Mouse (Mus musculus): Measurements from ENCODE around the gene Lpcat2.

Lpcat2 gene

DNA sequence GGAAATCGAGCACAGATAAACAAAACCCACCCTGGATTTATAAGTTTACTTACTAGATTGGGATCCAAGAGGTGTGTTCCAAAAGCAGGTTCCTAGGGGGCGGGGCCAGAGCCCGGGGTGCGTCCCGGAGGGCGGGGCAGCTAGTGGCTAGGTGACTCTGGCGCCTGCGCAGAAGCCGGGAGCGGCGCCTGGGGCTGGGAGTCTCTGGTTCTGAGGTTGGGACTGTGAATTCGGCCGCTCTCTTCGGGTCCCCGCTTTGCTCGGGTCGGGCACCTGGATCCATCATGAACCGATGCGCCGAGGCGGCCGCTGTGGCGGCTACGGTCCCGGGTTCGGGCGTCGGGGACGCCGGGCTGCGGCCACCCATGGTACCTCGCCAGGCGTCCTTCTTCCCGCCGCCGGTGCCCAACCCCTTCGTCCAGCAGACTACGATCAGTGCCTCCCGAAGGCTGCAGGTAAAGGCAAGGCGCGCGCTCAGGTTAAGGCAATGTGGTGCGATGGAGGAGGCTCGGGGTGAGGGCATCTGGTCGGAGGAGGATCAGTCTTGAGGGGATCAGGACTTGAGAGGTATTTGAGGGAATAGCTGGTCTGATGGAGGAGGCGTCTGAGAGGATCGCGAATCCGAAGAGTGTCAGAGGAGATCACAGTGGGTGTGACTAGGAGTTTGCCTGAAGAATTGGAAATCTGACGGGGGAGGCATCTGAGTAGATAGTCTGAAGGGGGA lies at the start of gene Lpcat2:
Lpcat2 (plus strand) TSS at position 169 of the 724 bp plus-strand sequence.
- DNase-seq (ENCODE audit: low read depth in 2 of 2, low spot score in 2 of 2), result no peak

DNA sequence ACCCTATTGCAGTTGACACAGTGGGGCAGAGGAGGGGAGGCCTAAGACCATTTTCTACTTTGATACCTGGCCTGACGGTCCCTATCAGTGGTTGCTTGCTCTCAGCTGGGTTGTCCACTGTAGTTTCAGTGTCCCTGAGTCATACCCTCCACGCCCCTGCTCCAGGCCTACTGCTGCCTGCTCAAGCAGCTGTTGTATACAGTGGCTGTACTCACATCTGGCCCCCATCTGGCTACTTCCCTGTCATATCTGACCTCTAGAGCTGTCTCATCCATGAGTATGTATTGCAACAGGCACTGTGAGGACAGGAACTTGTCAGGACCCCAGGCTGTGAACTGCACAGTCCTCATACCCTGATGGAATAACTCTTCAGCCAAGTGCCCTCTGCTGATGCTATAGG lies 42.4 kb upstream of the Lpcat2 start:
- DNase-seq (ENCODE audit: low read depth in 2 of 2, low spot score in 2 of 2), result no peak

- DNase-seq (ENCODE audit: low read depth in 2 of 2, low spot score in 2 of 2), result no peak
Observed at GRCm38 (mm10) chr8:92815661-92816060, 39.5 kb upstream of the Lpcat2 start.

GRCm38 (mm10) chr8:92817928-92818818 lies 37.0 kb upstream of the Lpcat2 start:
- no peak for DNase-seq (ENCODE audit: low read depth in 2 of 2, low spot score in 2 of 2)

DNA sequence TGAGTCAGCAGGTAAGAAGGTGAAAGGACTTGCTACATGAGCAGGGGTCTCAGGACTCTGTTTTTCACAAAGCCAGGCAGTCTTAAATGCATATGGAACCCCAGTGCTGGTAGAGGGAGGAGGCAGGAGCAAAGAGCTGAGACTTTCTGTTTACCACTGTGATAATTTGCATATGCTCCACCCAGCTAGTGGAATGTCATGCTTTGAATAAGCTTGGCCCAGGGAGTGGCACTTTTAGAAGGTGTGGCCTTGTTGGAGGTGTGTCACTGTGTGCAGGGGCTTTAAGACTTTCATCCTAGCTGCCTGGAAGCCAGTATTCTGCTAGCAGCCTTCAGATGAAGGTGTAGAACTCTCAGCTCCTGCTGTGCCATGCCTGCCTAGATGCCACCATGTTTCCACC lies 34.0 kb upstream of the Lpcat2 start:
- DNase-seq (ENCODE audit: low read depth in 2 of 2, low spot score in 2 of 2), result no peak

DNA sequence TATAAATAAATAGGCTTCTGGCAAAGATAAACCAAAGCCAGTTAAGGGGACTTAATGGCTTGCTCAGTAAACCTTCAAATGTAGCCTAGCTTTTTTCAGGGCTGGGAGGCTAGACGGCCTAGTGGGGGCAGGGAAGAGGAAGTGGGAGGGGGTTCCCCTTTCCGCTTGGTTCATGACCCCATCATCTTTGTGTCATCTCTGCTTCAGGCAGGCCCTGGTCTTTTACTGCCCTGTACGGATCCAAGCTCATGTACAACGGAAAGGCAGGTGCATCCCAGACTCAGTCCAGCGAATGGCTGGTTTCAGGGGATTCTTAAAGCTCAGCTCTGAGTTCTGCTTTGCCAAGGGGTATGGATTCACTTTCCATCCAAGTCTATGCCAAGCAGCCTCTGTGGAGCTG lies 32.8 kb upstream of the Lpcat2 start:
- DNase-seq (ENCODE audit: low read depth in 2 of 2, low spot score in 2 of 2), result no peak

DNA sequence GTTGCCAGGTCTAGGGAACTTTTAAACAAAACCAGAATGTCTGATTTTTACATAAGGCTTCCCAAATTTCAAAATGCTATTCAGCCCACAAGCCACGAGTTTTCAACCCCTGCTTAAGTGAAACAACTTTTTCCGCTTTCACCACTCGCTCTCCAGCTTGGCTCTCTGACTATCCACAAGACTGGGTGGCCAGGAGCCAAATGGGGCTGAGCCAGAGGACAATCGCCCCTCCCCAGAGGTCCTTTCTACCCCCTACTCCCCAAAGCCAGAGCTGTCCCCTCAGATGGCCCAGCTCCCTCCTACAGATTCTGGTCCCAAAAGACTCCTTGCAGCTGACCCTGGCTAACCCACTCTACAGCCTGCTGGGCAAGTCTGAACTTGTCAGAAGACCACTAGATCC lies 29.1 kb upstream of the Lpcat2 start:
- no peak for DNase-seq (ENCODE audit: low read depth in 2 of 2, low spot score in 2 of 2)

DNA sequence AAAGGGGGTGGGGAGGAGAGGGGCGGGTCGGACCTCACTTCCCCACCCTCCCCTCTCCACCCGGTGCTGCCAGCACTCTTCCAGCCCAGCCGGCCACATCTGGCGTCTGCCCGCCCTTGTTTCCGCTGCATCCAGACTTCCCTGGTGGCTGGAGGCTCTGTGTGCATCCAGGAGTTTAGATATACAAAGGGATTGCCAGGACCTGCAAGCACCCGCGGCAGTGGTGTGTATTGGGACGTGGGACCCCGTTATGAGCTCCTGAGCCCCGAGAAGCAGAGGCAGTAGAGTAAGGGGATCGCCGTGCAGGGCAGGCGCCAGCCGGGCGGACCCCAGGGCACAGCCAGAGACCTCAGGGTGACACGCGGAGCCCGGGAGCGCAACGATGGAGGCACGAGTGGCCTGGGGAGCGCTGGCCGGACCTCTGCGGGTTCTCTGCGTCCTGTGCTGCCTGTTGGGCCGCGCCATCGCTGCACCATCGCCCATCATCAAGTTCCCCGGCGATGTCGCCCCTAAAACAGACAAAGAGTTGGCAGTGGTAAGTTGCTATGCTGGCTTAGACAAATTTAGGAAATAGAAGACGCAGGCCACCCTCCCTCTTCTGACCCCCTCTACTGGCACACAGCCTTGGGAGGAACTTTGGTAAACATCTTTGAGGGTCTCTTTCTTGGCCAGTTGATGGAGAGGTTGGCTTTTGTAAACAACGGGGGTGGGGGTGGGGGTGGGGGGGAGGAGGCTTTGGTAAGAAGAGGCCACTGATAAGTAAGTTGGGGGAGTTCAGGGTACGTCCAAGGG lies 27.7 kb upstream of the Lpcat2 start, which contains the start of gene Mmp2:
Mmp2 (plus strand) TSS at position 49 of the 792 bp plus-strand sequence.
- DNase-seq (ENCODE audit: low read depth in 2 of 2, low spot score in 2 of 2), result no peak

GRCm38 (mm10) chr8:92828251-92828743 lies 26.8 kb upstream of the Lpcat2 start:
- no peak for DNase-seq (ENCODE audit: low read depth in 2 of 2, low spot score in 2 of 2)

GRCm38 (mm10) chr8:92834065-92834731 lies 20.9 kb upstream of the Lpcat2 start:
- DNase-seq (ENCODE audit: low read depth in 2 of 2, low spot score in 2 of 2), result no peak

GRCm38 (mm10) chr8:92834786-92835500 lies 20.2 kb upstream of the Lpcat2 start:
- DNase-seq (ENCODE audit: low read depth in 2 of 2, low spot score in 2 of 2), result no peak

DNA sequence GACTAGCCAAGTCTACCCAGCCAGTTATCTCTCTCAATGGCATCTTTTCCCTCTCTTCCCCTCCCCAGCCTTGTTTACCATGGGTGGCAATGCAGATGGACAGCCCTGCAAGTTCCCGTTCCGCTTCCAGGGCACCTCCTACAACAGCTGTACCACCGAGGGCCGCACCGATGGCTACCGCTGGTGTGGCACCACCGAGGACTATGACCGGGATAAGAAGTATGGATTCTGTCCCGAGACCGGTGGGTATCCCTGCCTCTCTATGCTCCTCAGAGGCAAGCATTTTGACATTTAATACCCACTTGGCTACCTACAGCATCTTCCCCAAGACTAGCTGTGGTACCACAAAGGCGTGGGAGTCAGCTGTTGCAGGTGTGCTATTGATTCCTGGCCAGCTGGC lies 19.2 kb upstream of the Lpcat2 start:
- no peak for DNase-seq (ENCODE audit: low read depth in 2 of 2, low spot score in 2 of 2)

DNA sequence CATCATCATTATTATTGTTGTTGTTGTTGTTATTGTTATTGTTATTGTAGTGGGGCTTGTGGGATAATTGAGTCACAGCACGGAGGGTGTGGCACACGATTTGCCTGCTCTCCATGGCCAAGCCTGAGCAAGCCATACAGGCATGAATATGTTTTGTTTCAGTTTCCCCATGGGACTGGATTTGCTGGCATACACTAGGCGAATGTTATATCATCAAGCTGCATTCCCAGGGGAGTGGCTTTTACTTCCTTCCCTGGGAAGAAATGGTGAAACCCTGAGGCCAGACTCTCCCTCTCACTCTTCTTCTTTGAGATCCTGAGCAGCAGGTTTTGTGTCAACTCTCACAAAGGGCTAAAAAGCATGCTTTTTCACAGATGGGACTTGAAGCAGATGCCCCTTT lies 16.5 kb upstream of the Lpcat2 start:
- no peak for DNase-seq (ENCODE audit: low read depth in 2 of 2, low spot score in 2 of 2)

GRCm38 (mm10) chr8:92839161-92839560 lies 16.0 kb upstream of the Lpcat2 start:
- no peak for DNase-seq (ENCODE audit: low read depth in 2 of 2, low spot score in 2 of 2)

DNA sequence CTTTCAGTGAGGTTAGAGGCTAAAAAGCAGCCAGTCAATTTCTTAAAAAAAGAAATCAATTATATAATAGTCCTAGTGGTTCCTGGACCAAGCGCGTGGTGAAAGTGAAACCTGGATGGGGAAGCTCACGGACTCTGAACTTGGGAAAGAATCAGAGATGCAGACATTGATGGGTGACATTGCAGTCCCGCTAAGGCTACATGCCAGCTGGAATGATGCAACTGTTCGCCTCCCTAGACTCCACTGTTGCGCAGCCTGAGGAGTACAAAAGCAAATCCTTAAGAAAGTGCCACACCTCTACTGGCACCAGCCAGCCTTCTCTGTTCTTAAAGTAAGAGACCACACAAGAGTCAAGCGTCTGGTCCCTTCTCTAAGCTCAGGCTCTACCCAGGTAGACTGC lies 15.3 kb upstream of the Lpcat2 start:
- DNase-seq (ENCODE audit: low read depth in 2 of 2, low spot score in 2 of 2), result no peak

GRCm38 (mm10) chr8:92846684-92847083 lies 8.5 kb upstream of the Lpcat2 start:
- DNase-seq (ENCODE audit: low read depth in 2 of 2, low spot score in 2 of 2), result no peak

- DNase-seq (ENCODE audit: low read depth in 2 of 2, low spot score in 2 of 2), result no peak
Observed at GRCm38 (mm10) chr8:92847299-92847698, 7.8 kb upstream of the Lpcat2 start.

DNA sequence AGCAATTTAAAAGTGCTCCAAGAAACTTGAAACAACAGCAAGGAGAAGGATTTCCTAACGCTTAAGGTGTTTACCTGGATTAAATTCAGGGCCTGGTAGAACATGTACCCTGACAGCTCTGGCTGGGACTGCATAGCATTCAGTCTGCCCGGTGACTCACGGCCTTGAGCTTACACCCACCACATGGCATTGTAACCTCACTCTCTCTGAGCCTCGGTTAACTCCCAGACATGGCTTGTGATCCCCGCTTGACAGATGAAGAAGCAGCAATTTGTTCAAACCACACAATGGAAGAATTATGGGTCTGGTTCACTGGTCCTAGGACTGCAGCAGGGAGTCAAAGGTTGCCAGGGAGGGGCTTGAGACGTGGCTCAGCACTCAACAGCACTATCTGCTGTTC lies 5.9 kb upstream of the Lpcat2 start:
- DNase-seq (ENCODE audit: low read depth in 2 of 2, low spot score in 2 of 2), result no peak

DNA sequence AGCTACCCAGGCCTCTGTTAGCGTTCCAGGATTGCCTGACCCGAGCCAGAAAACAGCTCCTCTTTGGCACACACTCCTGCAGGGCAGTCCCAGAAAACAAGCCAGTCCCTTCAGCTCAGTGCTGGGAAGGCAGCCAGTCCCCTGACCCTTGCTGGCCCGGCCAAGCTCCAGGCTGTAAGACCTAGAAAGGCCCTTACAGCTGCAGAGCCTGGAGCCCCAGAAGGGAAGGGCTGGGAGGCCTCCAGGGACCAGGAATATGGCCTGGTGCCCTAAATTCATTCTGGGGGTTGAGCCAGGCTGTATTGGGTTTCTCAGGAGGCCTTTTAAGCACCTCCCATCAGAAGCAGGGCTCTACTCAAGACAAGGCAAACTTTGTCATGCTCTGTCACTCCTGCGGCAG lies 4.9 kb upstream of the Lpcat2 start:
- no peak for DNase-seq (ENCODE audit: low read depth in 2 of 2, low spot score in 2 of 2)

DNA sequence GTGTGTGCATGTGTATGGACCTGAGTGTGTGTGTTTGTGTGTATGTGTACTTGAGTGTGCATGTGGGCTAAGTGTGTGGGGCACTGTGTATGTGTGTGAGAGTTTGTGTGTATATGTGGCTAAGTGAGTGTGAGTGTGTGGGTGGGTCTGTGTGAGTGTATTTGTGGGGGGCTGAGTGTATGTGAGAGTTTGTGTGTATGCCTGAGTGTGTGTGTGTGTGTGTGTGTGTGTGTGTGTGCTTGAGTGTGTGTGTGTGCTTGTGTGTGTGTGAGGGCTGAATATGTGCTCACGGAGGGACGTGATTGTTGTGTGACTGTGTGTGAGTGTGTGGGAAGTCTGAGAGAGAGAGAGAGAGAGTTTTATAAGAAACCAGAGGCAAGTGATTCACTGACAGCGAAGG lies 3.8 kb upstream of the Lpcat2 start:
- no peak for DNase-seq (ENCODE audit: low read depth in 2 of 2, low spot score in 2 of 2)

Data from CD8-positive naive resting alpha-beta T cell, adult 2 months (primary cell).